Mouse (Mus musculus) liver, postnatal 0 days (tissue): ENCODE measurements at regions not wholly inside any gene's neighbourhood (a gene's known extent, or its start where the extent isn't known, plus 50 kb on each side); places are given as distances from the start of the nearest gene placed in this dataset.

Experiments
- ATAC-seq: fragments of 200-750 bp; cut with Nextera tagmentation; 2 replicates; pipeline ENCODE4 v1.8.0; 2017; ENCODE audit warnings: mild to moderate bottlenecking, moderate library complexity
- DNase-seq: peaks from one replicate; pipeline ENCODE4 v3.0.0-alpha.2; 2016
- H3K27ac ChIP-seq: fragments of 300-500 bp; sonication (generic); 2 replicates; pipeline ENCODE4 v1.5.1; 2014; ENCODE audit warnings: antibody characterized with exemption, moderate library complexity, mild to moderate bottlenecking, low read depth
- H3K27me3 ChIP-seq: fragments of 300-500 bp; sonication (generic); 2 replicates; pipeline ENCODE4 v1.6.1; 2014; ENCODE audit warnings: low read length, control low read depth, mixed read lengths; ENCODE audit not compliant: insufficient read depth
- H3K36me3 ChIP-seq: fragments of 300-500 bp; sonication (generic); replicated peaks from 2 replicates; pipeline ENCODE4 v1.6.1; 2014; ENCODE audit warnings: mild to moderate bottlenecking, control low read depth, low read length, moderate library complexity, mixed read lengths; ENCODE audit not compliant: insufficient read depth
- H3K4me1 ChIP-seq: fragments of 300-500 bp; sonication (generic); 2 replicates; pipeline ENCODE4 v1.6.1; 2014; ENCODE audit warnings: antibody characterized with exemption, mild to moderate bottlenecking, control low read depth; ENCODE audit not compliant: insufficient read depth
- H3K4me2 ChIP-seq: fragments of 300-500 bp; sonication (generic); 2 replicates; pipeline ENCODE4 v1.6.1; 2014; ENCODE audit warnings: low read depth, mild to moderate bottlenecking, low read length, moderate library complexity, mixed read lengths
- H3K4me3 ChIP-seq: fragments of 300-500 bp; sonication (generic); 2 replicates; pipeline ENCODE4 v1.5.1; 2014; ENCODE audit warnings: low read depth, low read length
- H3K9ac ChIP-seq: fragments of 300-500 bp; sonication (generic); replicated peaks from 2 replicates; pipeline ENCODE4 v1.6.1; 2014; ENCODE audit warnings: mild to moderate bottlenecking, moderate library complexity
- H3K9me3 ChIP-seq: fragments of 300-500 bp; sonication (generic); 2 replicates; pipeline ENCODE4 v1.6.1; 2016; ENCODE audit warnings: mild to moderate bottlenecking, control low read depth, low read length, mixed read lengths
- CTCF ChIP-seq: sonication (generic); IDR thresholded peaks from 2 replicates; pipeline ENCODE4 v1.5.1; 2016; ENCODE audit warnings: antibody characterized with exemption, low read depth
- EP300 ChIP-seq: IDR thresholded peaks from 2 replicates; pipeline ENCODE4 v1.6.1; 2016; ENCODE audit warnings: antibody characterized with exemption, low read depth, mild to moderate bottlenecking
- WGBS: fragments of 180-500 bp; shearing (Covaris S2); extraction: QIAGEN DNeasy Blood & Tissue Kit; methylation state at CpG from one replicate; pipeline ENCODE4 v1.1.7; 2014; ENCODE audit not compliant: insufficient replicate concordance; 5-methylcytosine and 5-hydroxymethylcytosine counted together

- TF ChIP-seq EP300 (no peak), CTCF (no peak)
- H3K4me3 ChIP-seq, result no peak overlapping the region
- no peaks in the 10 kb centered on the region for H3K27me3 ChIP-seq
- H3K27ac ChIP-seq, result no peak overlapping the region
- H3K4me1 ChIP-seq, result 0 out of 2 replicates have a peak, but pooled peaks cover 2% of the 10 kb centered on the region
- ATAC-seq, result no peak
- no peak overlapping the region for H3K4me2 ChIP-seq
- WGBS, result 57% methylated on average over 1 of the region's 1 CpGs
- H3K36me3 ChIP-seq, result no peaks in the 10 kb centered on the region
- no peaks in the 10 kb centered on the region for H3K9me3 ChIP-seq
- DNase-seq, result no peak
- no peak overlapping the region for H3K9ac ChIP-seq
These were observed 55.0 kb downstream of the Zfp648 start for GRCm38 (mm10) chr1:154255971-154256370.

GRCm38 (mm10) chr1:154256811-154257210 is 55.8 kb downstream of the Zfp648 start:
- H3K36me3 ChIP-seq, result no peaks in the 10 kb centered on the region
- no peak for ATAC-seq
- 0 out of 2 replicates have a peak, but pooled peaks cover 2% of the 10 kb centered on the region for H3K4me1 ChIP-seq
- DNase-seq, result no peak
- no peak for TF ChIP-seq EP300
- TF ChIP-seq CTCF, result no peak
- H3K27me3 ChIP-seq, result no peaks in the 10 kb centered on the region
- H3K27ac ChIP-seq, result no peak overlapping the region
- H3K9me3 ChIP-seq, result no peaks in the 10 kb centered on the region
- WGBS, result 76% methylated on average over 15 of the region's 15 CpGs
- H3K9ac ChIP-seq, result no peak overlapping the region
- no peak overlapping the region for H3K4me2 ChIP-seq
- no peak overlapping the region for H3K4me3 ChIP-seq

- H3K27me3 ChIP-seq, result no peaks in the 10 kb centered on the region
- H3K9me3 ChIP-seq, result no peaks in the 10 kb centered on the region
- no peak for ATAC-seq
- no peak overlapping the region for H3K9ac ChIP-seq
- H3K4me2 ChIP-seq, result no peak overlapping the region
- no peak overlapping the region for H3K27ac ChIP-seq
- no peak overlapping the region for H3K4me3 ChIP-seq
- 62% methylated on average over 3 of the region's 3 CpGs for WGBS
- no peak for TF ChIP-seq CTCF
- no peak for TF ChIP-seq EP300
- no peaks in the 10 kb centered on the region for H3K36me3 ChIP-seq
- DNase-seq, result no peak
- 0 out of 2 replicates have a peak, but pooled peaks cover 2% of the 10 kb centered on the region for H3K4me1 ChIP-seq
These were observed 57.5 kb downstream of the Zfp648 start for GRCm38 (mm10) chr1:154258511-154258910.

- WGBS, result 69% methylated on average over 5 of the region's 5 CpGs
- Histone ChIP-seq H3K4me3 (no peak overlapping the region), H3K4me1 (0 out of 2 replicates have a peak, but pooled peaks cover 2% of the 10 kb centered on the region), H3K36me3 (no peaks in the 10 kb centered on the region), H3K9ac (no peak overlapping the region), H3K27me3 (no peaks in the 10 kb centered on the region), H3K27ac (no peak overlapping the region), H3K4me2 (no peak overlapping the region), H3K9me3 (no peaks in the 10 kb centered on the region)
- TF ChIP-seq CTCF, result no peak
- TF ChIP-seq EP300, result no peak
- no peak for ATAC-seq
- no peak for DNase-seq
These were observed 59.4 kb downstream of the Zfp648 start for GRCm38 (mm10) chr1:154260393-154260792.

- peak; percentile 26 for DNase-seq
These were observed 80.5 kb downstream of the Zfp648 start for GRCm38 (mm10) chr1:154281438-154281837.

GRCm38 (mm10) chr1:154286080-154286479 is 85.1 kb downstream of the Zfp648 start:
- DNase-seq, result no peak
- Histone ChIP-seq H3K9ac (no peak overlapping the region), H3K4me3 (no peak overlapping the region), H3K36me3 (no peaks in the 10 kb centered on the region), H3K27me3 (no peaks in the 10 kb centered on the region), H3K9me3 (no peaks in the 10 kb centered on the region), H3K4me1 (no peaks in the 10 kb centered on the region), H3K27ac (no peak overlapping the region), H3K4me2 (no peak overlapping the region)
- TF ChIP-seq EP300 (no peak), CTCF (no peak)
- 69% methylated on average over 4 of the region's 4 CpGs for WGBS
- ATAC-seq, result no peak

More at GRCm38 (mm10) chr1:154281438-154281837, 80.5 kb downstream of the Zfp648 start:
- WGBS, result 21% methylated on average over 8 of the region's 8 CpGs
- TF ChIP-seq CTCF, result peak; percentile 80
- TF ChIP-seq EP300, result no peak
- no peaks in the 10 kb centered on the region for H3K36me3 ChIP-seq
- H3K27me3 ChIP-seq, result no peaks in the 10 kb centered on the region
- H3K4me3 ChIP-seq, result no peak overlapping the region
- no peaks in the 10 kb centered on the region for H3K4me1 ChIP-seq
- no peak overlapping the region for H3K9ac ChIP-seq
- H3K4me2 ChIP-seq, result no peak overlapping the region
- H3K9me3 ChIP-seq, result no peaks in the 10 kb centered on the region
- H3K27ac ChIP-seq, result no peak overlapping the region
- no peak for ATAC-seq

- no peaks in the 10 kb centered on the region for H3K36me3 ChIP-seq
- 73% methylated on average over 4 of the region's 4 CpGs for WGBS
- H3K9ac ChIP-seq, result no peak overlapping the region
- no peaks in the 10 kb centered on the region for H3K9me3 ChIP-seq
- H3K4me3 ChIP-seq, result no peak overlapping the region
- TF ChIP-seq CTCF, result no peak
- no peak for TF ChIP-seq EP300
- H3K4me2 ChIP-seq, result no peak overlapping the region
- H3K27me3 ChIP-seq, result no peaks in the 10 kb centered on the region
- no peaks in the 10 kb centered on the region for H3K4me1 ChIP-seq
- no peak overlapping the region for H3K27ac ChIP-seq
- ATAC-seq (no peak), DNase-seq (no peak)
These were observed 91.7 kb downstream of the Zfp648 start for GRCm38 (mm10) chr1:154292729-154293128.
